Mouse (Mus musculus): ENCODE data around the gene Cenpx. TPM values are rescaled to one million over a fixed set of nuclear protein-coding genes. Genes with fewer than 3 reads are reported as not detected.

Cenpx gene
- polyA plus RNA-seq, 1 experiment from 2014 or later = 123 TPM

GRCm38 (mm10) chr11:120720450-120720849 is 6.9 kb upstream of the Cenpx start:
- peaks cover 33% of the 10 kb centered on the region for H3K4me1 ChIP-seq
- peak; percentile 94 for DNase-seq (ENCODE audit: low spot score)
- 11% methylated on average over 17 of the region's 17 CpGs for WGBS

DNA sequence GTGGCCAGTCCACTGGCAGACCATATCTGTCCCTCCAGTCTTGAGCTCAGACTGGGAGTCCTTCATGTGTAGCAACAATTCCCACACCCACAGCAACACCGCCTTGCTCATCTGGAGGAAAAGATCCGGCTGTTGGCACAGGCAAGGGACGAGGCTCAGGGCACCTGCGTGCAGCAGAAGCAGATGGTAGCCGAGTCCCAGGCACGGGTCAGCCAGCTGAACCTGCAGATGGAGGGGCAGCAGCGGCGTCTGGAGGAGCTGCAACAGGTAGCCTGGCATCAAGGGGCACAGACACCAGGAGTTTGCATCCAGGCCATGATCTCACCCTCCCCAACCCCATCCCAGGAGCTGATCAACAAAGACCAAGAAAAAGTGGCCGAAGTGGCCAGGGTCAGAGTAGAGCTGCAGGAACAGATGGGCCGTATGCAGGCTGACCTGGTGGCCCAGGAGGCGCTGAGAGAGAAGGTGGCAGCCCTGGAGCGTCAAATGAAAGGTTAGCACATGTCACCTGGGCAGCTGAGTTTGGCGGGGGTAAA is 6.4 kb upstream of the Cenpx start:
- H3K36me3 ChIP-seq = peaks cover 54% of the 10 kb centered on the region

More at GRCm38 (mm10) chr11:120720450-120720849, 6.9 kb upstream of the Cenpx start:
- H3K27me3 ChIP-seq (ENCODE audit: low read depth, poor library complexity, severe bottlenecking) = peaks cover 43% of the 10 kb centered on the region
- peaks cover 49% of the 10 kb centered on the region for H3K36me3 ChIP-seq
- no peaks in the 10 kb centered on the region for H3K9me3 ChIP-seq (replicated peaks)
- H3K4me3 ChIP-seq = peak overlapping the region; percentile 75
- 0 out of 2 replicates have a peak overlapping the region, but pooled peaks have one; percentile 74 for H3K27ac ChIP-seq

GRCm38 (mm10) chr11:120719242-120719641 is 5.7 kb upstream of the Cenpx start:
- Histone ChIP-seq H3K9me3 (replicated peaks) (no peaks in the 10 kb centered on the region), H3K4me1 (peaks cover 45% of the 10 kb centered on the region), H3K4me3 (no peak overlapping the region), H3K27me3 (ENCODE audit: low read depth, poor library complexity, severe bottlenecking) (peaks cover 36% of the 10 kb centered on the region), H3K27ac (no peak overlapping the region), H3K36me3 (peaks cover 57% of the 10 kb centered on the region)
- DNase-seq (ENCODE audit: low spot score) = no peak
- 92% methylated on average over 9 of the region's 9 CpGs for WGBS

More for the DNA sequence above, 6.4 kb upstream of the Cenpx start:
- peaks cover 39% of the 10 kb centered on the region for H3K4me1 ChIP-seq
- peaks cover 38% of the 10 kb centered on the region for H3K27me3 ChIP-seq (ENCODE audit: low read depth, poor library complexity, severe bottlenecking)
- WGBS = 88% methylated on average over 13 of the region's 13 CpGs
- no peak overlapping the region for H3K27ac ChIP-seq
- peak overlapping the region; percentile 75; the same call in 1 of the 2 replicates for H3K4me3 ChIP-seq
- DNase-seq (ENCODE audit: low spot score) = no peak
- H3K9me3 ChIP-seq (replicated peaks) = no peaks in the 10 kb centered on the region

GRCm38 (mm10) chr11:120715131-120715530 is 1.6 kb upstream of the Cenpx start:
- DNase-seq (ENCODE audit: low spot score) = no peak
- H3K9me3 ChIP-seq (replicated peaks) = no peaks in the 10 kb centered on the region
- H3K4me3 ChIP-seq = peak overlapping the region; percentile 70
- peaks cover 59% of the 10 kb centered on the region for H3K4me1 ChIP-seq
- H3K27ac ChIP-seq = no peak overlapping the region; the same call in 1 of the 2 replicates
- 90% methylated on average over 9 of the region's 9 CpGs for WGBS
- H3K27me3 ChIP-seq (ENCODE audit: low read depth, poor library complexity, severe bottlenecking) = peaks cover 4% of the 10 kb centered on the region; the same call in 1 of the 2 replicates
- peaks cover 67% of the 10 kb centered on the region for H3K36me3 ChIP-seq

DNA sequence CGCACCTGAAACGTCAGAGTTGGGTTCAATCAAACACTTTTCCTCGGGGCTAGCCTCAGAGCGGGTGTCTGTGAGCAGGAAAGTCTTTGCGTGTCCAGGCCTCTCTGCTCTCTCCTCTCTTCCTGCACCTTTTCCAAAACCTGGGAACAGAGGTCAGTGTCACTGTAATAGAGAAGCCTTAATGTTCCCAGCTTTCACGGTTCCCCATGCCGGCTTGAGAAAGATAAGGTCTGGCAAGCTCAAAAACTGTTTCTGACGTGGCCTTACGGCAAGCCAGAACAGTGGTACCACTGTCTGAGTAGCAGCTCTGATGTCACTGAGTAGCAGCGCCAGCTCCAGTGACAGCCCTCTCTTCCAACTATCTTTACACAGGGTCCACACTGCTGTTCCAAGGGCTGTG is 1.0 kb upstream of the Cenpx start:
- Histone ChIP-seq H3K36me3 (peaks cover 67% of the 10 kb centered on the region), H3K27ac (peak overlapping the region; percentile 81), H3K27me3 (ENCODE audit: low read depth, poor library complexity, severe bottlenecking) (no peaks in the 10 kb centered on the region), H3K9me3 (replicated peaks) (no peaks in the 10 kb centered on the region), H3K4me3 (peak overlapping the region; percentile 70), H3K4me1 (peaks cover 59% of the 10 kb centered on the region)
- DNase-seq (ENCODE audit: low spot score) = no peak
- WGBS = 64% methylated on average over 10 of the region's 10 CpGs

GRCm38 (mm10) chr11:120712771-120713568 is 568 bp downstream of the Cenpx start:
- Histone ChIP-seq H3K27me3 (ENCODE audit: low read depth, poor library complexity, severe bottlenecking) (no peaks in the 10 kb centered on the region), H3K36me3 (peaks cover 62% of the 10 kb centered on the region), H3K9me3 (replicated peaks) (no peaks in the 10 kb centered on the region), H3K4me1 (peaks cover 72% of the 10 kb centered on the region), H3K27ac (peak overlapping the region; percentile 81), H3K4me3 (peak overlapping the region; percentile 70)
- DNase-seq (ENCODE audit: low spot score) = peak; percentile 89
- WGBS = under 1% methylated on average over 38 of the region's 38 CpGs

- Histone ChIP-seq H3K36me3 (peaks cover 53% of the 10 kb centered on the region), H3K4me1 (peaks cover 81% of the 10 kb centered on the region), H3K27ac (0 out of 2 replicates have a peak overlapping the region, but pooled peaks have one; percentile 81), H3K27me3 (ENCODE audit: low read depth, poor library complexity, severe bottlenecking) (no peaks in the 10 kb centered on the region), H3K9me3 (replicated peaks) (no peaks in the 10 kb centered on the region), H3K4me3 (peak overlapping the region; percentile 70)
- WGBS = 58% methylated on average over 8 of the region's 8 CpGs
- no peak for DNase-seq (ENCODE audit: low spot score)
These were observed 1.4 kb downstream of the Cenpx start for GRCm38 (mm10) chr11:120711980-120712604.

DNA sequence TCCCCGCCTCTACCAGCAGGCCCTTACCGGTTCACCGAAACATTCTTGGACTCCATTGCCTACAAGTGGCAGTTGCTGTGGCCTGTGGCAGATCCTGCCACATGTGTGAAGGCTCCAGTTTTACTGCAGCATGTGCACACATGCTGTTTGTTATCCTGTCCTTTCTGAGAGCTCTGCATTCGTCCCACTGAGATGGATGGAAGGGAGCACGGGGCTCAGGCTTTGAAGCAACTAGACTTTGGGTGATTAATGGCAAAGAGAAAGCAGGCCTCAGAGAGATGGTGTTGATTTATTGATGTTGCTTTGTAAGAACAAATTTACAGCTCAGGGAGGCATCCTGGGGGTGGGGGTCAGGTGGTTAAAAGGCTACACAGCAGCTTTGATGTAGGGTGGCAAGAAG is 2.9 kb downstream of the Cenpx start:
- DNase-seq (ENCODE audit: low spot score) = no peak
- H3K4me1 ChIP-seq = peaks cover 95% of the 10 kb centered on the region
- H3K4me3 ChIP-seq = peak overlapping the region; percentile 13
- peak overlapping the region; percentile 75 for H3K27ac ChIP-seq
- no peaks in the 10 kb centered on the region for H3K9me3 ChIP-seq (replicated peaks)
- WGBS = 18% methylated on average over 5 of the region's 5 CpGs
- H3K36me3 ChIP-seq = peaks cover 45% of the 10 kb centered on the region
- H3K27me3 ChIP-seq (ENCODE audit: low read depth, poor library complexity, severe bottlenecking) = no peaks in the 10 kb centered on the region

DNA sequence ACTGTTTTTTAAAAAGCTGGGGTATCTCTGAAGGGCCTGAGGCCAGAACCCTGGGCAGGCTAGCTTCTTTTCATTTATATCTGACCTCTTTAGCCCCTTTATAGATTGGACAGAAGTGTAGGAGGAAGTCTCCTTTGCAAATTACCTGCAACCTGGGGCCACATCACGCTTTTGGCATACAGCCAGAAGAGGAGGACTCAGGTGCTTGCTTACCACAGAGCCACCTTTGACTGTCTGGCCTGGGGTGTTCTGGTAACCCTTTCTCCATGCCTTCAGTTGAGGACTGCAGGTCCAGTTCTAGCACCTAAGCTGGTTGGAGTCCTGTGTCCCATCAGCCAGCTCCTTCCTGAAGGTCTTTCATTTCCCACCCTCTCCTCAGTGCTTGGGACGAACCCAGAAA is 4.0 kb downstream of the Cenpx start:
- H3K36me3 ChIP-seq = peaks cover 38% of the 10 kb centered on the region
- no peaks in the 10 kb centered on the region for H3K27me3 ChIP-seq (ENCODE audit: low read depth, poor library complexity, severe bottlenecking)
- H3K9me3 ChIP-seq (replicated peaks) = no peaks in the 10 kb centered on the region
- peaks cover 97% of the 10 kb centered on the region for H3K4me1 ChIP-seq
- no peak for DNase-seq (ENCODE audit: low spot score)
- H3K27ac ChIP-seq = peak overlapping the region; percentile 89; the same call in 1 of the 2 replicates
- H3K4me3 ChIP-seq = no peak overlapping the region
- 78% methylated on average over 2 of the region's 2 CpGs for WGBS

DNA sequence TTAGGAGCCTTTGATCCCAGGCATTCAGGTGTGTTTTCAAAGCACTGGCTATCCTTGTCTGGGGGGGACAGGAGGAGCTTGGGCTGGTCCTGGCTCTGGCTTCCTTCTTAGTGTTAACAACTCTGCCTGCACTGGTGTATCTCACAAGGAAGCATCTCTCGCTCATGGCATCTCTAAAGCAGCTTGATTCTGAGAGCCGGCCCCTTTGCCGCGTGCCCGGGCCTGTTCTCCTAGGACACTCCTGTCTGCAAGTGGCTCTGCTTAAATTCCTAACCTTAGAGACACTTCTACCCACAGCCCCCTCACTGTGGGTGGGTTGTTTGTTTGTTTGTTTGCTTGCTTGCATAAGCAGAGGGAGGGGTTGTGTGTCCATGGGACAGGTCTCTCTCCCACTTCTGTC is 5.6 kb downstream of the Cenpx start:
- H3K4me3 ChIP-seq = peak overlapping the region; percentile 34; the same call in 1 of the 2 replicates
- H3K4me1 ChIP-seq = peaks cover 100% of the 10 kb centered on the region
- H3K9me3 ChIP-seq (replicated peaks) = no peaks in the 10 kb centered on the region
- no peak for DNase-seq (ENCODE audit: low spot score)
- H3K27ac ChIP-seq = peak overlapping the region; percentile 89
- WGBS = 15% methylated on average over 5 of the region's 5 CpGs
- H3K36me3 ChIP-seq = peaks cover 51% of the 10 kb centered on the region
- H3K27me3 ChIP-seq (ENCODE audit: low read depth, poor library complexity, severe bottlenecking) = no peaks in the 10 kb centered on the region

DNA sequence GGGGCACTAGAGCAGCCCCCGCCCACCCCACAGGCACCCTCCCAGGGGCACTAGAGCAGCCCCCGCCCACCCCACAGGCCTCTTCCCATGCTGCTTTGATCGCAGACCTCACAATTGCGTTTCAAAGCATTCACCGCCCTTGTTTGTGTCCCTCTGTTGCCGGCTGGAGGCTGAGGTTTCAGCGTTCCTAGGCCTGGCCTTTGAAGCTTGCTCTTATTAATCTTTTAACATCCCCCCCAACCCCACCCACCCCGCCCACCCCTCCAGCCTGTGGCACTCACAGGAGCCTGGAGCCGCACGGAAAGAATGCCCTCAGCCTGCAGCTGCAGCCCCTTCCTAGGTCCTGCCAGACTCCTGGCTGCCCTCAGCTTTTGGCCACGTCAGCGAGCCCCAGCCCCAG is 6.3 kb downstream of the Cenpx start:
- Histone ChIP-seq H3K4me1 (peaks cover 92% of the 10 kb centered on the region), H3K4me3 (peak overlapping the region; percentile 34), H3K9me3 (replicated peaks) (no peaks in the 10 kb centered on the region), H3K27me3 (ENCODE audit: low read depth, poor library complexity, severe bottlenecking) (no peaks in the 10 kb centered on the region), H3K36me3 (peaks cover 55% of the 10 kb centered on the region), H3K27ac (peak overlapping the region; percentile 89)
- DNase-seq (ENCODE audit: low spot score) = peak; percentile 62
- 3% methylated on average over 12 of the region's 12 CpGs for WGBS

DNA sequence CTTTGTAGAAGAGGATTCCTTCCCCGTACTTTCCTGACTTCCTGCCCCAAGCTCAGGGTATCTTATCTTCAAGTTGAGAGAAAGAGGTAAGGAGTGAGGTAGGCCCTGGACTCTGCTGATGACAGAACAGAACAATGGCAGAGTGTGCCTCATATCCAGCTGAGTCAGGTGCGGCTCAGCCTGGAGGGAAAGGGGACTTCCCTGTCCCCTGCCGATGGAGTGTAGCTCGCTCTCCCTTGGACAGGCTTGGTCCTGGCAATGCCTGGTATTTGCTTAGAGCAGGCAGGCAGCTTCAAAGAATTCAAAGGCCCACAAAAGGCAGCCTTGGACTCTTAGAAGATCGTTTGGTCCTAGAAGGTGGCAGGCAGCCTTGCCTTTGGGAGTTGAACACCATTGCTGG is 7.4 kb downstream of the Cenpx start:
- 63% methylated on average over 5 of the region's 5 CpGs for WGBS
- Histone ChIP-seq H3K4me3 (0 out of 2 replicates have a peak overlapping the region, but pooled peaks have one; percentile 34), H3K27me3 (ENCODE audit: low read depth, poor library complexity, severe bottlenecking) (no peaks in the 10 kb centered on the region), H3K27ac (peak overlapping the region; percentile 89), H3K9me3 (replicated peaks) (no peaks in the 10 kb centered on the region), H3K36me3 (peaks cover 60% of the 10 kb centered on the region), H3K4me1 (peaks cover 81% of the 10 kb centered on the region)
- DNase-seq (ENCODE audit: low spot score) = no peak
